Mouse (Mus musculus) thymus, adult 18-20 months (tissue): ENCODE measurements around the gene Btd.

Experiments
- DNase-seq, 2 experiments: peaks; one replicate each; pipeline ENCODE4 v3.0.0; 2022; ENCODE audit warnings: mixed read lengths in 2 of 2

Btd gene

DNA sequence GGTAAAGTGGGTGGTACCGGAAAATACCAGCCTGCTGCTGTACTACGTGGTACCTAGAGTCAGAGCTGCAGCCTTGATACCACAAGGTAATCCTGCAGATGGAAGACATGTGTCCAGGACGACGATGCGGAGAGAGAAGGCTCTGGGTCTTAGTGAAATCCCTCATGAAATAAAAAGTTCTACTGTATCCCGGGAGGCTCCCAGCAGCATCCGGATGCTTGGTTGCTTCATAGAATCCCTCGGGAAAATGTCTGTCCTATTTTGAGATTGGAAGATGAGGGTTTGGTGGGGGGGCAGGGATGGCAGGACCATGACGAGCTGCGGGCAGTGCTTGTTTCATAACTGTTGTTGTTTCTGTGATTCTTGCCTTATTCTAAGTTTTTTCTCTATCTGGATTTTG is 7.2 kb downstream of the Btd start:
- DNase-seq: no peak

DNA sequence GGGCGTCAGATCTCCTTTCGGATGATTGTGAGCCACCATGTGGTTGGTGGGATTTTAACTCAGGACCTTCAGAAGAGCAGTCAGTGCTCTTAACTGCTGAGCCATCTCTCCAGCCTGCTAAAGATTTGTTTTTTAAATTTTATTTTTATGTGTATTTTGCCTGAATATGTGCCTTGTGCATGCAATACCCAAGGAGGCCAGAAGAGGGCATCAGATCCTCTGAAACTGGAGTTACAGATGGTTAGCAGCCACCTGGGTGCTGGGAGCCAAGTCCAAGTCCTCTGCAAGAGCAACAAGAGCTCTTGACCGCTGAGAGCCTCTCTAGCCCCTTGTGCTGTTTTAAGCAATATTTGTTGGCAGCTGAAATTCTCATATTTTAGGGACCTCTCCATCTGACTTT is 9.5 kb downstream of the Btd start:
- DNase-seq: no peak

DNA sequence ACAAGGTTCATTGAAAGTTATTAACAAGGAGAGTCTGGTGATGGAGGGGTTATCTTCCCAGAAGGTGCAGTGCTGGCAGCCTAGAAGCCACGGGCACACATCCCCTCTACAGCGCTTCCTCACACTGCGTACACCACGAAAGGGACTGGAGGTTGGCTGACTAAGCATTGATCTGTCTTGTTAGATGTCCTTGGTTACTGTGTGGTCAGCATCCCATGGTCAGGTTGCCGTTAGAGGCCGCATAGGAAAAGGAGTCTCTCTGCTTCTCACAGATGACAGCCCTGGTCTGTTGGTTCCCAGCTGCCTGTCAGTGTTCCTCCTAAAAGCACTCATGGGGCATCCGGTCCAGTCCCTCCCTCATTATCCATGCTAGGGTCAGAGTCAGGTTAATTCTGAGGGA is 10.4 kb downstream of the Btd start:
- no peak for DNase-seq

DNA sequence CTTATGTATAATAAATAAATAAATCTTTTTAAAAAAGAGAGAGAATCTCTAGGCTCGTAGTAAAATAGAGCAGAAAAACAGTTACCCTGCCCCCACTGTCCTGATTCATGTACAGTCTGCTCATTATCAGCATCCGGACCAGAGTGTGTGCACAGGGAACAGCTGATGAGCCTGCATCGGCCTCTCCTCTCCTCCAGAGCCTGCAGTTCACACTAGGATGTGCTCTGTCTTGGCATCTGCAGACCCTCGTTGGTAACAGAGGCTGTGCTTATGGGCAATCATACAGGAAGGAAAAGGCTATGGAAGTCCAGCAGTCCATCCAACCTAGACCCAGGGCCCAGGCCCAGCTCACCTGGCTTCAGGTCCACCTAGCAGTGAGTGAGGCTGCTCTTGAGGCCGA is 11.3 kb downstream of the Btd start:
- no peak for DNase-seq

DNA sequence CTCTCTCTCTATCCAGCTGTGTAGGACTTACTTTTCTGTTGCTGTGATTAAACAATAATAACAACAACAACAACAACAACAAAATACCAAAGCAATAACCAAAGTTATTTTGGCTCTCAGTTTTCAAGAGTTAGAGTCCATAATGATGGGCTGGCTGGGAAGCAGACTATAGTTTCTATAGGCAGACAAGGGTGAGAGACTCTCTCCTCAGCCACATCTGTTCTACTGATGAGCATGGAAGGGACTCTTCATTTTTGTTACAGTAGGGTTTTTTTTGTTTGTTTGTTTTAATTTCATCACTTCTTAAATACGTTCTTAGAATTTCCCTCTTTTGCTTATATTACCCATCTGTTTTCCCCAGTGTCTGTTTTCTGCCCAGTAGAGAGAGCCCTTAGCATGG is 11.8 kb downstream of the Btd start:
- DNase-seq: no peak

DNA sequence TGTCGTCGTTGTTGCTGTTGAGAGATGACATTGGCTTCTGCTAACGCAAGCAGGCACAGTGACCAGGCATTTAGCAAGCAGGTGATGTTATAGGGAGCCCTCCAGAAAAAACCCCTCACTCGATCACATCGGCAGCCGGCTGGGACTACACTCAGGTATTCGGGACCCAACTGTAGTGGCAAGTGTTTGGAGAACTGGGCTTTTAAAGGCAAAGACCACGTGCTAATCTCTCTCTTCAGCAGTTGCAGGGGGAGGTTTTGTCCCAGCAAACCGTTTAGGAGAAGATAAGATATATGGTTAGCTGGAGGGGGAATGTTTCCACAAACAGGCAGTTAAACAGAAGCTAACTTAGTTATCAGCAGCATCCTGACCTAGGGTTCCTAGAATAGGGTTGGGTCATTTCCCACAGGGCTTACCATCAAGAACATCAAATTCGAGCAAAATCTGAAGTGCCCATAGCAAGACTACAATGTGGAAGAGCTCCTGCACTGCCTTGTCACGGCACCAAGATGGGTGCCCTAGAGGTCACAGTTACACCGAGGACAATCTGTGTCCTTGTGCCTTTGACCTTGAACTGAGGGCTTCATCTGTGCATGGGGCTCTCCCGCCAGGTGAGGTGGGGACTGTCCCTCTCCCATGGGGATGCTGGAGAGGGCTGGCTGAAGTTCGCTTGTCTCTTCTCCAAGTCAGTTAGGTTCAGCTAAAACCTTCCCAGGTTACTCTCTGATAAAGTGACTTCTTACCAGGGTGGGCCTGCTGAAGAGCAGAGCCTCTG is 12.5 kb downstream of the Btd start:
- no peak for DNase-seq

DNA sequence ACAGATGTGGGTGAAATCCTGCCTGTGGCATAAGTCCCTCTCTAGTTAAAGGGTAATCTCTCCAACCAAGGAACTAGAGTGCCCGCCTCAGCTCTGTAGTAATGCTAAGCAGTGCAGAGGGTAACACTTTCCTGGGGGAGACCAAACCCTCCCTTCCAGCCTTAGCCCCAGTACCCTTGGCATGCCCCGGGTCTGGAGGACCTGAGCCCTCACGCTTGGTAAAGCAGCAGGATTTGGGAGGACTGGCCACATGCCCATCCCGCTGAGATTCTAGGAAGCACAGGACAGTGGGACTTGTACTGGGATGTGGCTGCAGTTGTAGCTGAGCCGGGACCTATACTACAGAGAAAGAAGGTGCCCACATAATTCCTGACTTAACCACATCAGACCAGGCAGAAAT is 14.0 kb downstream of the Btd start:
- no peak for DNase-seq

DNA sequence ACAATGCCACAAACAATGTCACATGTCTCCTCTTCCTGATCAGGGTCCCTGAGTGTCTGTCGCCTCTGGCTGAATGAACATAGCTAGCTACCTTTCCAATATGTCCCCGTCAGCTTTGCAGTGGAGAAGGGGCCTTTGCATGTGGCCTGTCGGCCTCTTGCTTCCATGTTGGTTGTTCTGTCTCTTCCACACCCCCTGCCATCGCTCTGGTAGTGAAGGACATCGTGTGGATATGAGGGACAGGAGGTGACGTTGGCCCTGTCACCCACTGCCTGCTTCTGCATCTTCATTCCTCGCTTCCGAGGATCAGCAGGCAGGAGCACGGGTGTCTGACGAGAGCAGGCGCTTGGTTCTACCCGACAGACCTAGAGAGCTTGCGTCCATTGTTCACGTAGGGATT is 14.6 kb downstream of the Btd start:
- no peak for DNase-seq

DNA sequence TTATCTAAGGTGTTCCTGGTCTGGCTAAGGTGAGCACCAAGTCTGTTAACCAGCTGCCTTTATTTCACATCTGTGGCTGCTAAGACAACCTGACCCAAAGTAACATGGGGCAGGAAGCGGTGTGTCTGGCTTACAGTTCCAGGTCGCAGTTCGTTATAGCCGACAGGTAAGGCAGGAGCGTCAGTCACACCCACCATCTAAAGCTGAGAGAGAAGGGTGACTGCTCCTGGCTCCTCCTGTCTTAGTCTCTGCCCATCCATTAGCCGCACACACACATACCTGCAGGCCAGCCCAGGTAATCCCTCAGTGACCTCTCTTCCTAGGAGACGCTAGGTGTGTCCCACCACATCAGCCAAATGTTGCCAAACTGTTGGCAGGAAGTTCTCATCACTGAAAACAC is 15.6 kb downstream of the Btd start:
- no peak for DNase-seq

DNA sequence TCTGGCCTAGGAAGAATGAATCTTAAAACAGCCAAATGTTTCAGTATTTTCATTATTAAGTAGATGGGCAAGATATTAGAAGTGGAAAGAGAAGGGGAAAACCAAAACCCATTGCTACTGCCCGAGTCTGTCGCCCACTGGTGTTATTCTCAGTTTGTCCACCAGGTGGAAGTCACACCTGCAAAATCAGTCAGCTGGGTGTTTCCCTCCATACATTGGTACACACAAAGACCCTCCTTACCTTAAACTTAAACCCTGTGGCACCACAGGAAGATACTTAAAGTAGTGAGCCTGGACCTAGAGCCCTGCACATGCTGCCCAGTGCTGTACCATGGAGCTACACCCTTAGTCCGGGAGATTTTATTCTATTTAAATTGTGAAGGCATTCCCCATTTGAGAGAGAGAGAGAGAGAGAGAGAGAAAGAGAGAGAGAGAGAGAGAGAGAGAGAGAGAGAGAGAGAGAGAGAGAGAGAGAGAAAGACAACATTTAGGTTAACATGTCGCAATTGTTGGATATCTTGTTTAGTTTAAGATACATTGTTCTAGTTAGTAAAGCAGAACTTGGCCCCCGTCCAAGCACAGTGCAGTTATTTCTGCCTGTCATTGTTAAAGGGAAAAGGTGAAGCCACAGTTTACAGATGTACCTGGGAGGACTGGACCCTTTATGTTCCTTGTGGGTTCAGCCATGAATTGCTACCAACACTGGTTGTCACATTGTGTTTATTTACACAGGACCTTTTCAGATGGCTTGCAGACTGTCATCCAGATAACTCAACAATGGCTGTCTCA is 16.2 kb downstream of the Btd start:
- DNase-seq: peak in 1 of 2 experiments; percentile 60

DNA sequence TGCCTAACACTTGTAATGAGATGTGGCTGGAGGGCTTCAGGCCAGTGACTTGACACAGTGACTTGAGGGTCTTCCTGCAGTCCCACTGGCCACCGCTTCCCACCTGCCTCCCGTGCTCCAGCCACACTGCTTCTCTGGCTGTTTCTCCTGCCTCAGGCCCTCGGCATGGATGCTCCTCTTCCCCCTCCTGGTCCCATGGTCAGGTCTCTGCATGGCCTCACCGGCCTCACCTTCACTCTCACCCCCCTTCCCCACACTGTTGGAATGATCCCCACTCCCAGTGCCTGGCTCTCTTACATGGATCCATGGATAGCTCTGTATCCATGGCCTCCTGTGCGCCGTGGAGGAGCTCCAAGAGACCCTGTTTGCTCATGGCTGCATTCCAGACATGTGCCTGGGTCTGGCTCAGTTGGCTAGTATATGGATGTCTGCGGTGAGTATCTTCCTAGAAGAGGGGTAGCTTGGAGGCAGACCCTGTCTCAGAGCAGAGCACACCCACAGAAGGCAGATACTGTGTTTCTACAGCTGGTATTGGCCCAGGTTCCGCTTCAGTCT is 17.4 kb downstream of the Btd start:
- DNase-seq: no peak

DNA sequence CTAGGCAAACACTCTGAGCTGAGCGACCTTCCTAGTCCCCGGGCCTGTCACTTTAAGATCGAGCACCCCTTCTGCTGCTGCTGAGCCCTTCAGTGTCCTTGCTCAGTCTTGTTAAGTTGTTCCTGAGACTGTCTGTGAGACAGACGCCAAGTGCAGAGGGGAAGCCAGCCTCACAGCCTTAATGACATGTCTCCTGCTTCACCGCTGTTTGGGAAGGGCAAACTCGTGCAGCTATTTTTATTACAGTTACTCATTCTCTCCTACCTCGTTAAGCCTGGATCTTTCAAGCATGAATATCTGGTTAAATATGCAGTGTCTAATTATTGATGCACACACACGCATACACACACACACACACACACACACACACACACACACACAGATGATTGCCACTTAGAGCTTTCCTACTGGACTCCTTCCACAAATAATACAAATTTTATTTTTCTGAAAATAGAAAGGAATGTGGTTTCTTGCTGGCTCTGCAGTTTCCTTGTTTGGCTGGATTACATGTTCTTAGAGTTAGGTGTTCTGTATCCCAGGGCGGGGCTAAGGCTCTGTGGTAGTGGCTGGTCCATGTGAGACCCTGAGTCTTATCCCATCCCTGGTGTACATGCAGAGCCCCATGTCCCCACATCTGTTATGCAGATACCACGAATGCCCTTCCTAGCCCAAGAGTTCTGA is 18.8 kb downstream of the Btd start:
- DNase-seq: no peak

DNA sequence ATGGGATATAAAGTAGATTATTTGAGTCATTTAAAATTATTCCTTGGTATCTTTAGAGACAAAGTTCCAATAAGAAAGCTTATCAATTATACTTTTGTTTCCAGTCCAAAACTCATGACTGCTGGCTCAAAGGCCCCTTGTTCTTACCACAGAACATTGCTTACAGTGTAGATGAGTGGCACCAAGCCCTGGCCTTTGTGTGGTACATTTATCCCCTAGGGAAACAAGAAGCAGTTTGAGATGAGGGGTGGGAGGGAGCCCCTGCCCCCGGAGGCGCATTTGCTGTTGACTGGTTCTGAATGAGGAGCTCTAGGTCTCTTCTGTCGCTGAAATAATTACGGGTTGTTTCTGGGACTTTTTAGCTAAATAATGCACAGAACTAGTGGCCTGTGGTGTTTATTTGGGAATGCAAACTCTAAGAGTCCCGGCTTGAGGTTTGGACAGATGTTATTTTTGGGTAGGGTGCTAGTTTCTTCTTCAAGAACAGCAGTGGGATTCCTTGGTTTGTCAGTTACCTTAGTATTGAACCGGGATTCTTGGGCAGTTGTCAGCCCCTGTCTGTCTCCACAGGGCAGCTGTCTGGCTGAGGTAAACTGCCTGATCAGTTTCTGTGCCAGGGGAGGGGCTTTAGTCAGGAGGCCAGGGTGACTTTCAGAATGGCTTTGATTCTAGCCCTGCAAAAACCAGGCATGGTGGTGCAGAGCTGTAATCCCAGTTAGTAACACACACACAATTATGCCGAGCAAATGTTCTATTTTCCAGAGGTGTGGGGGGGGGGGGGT is 19.7 kb downstream of the Btd start:
- no peak for DNase-seq

DNA sequence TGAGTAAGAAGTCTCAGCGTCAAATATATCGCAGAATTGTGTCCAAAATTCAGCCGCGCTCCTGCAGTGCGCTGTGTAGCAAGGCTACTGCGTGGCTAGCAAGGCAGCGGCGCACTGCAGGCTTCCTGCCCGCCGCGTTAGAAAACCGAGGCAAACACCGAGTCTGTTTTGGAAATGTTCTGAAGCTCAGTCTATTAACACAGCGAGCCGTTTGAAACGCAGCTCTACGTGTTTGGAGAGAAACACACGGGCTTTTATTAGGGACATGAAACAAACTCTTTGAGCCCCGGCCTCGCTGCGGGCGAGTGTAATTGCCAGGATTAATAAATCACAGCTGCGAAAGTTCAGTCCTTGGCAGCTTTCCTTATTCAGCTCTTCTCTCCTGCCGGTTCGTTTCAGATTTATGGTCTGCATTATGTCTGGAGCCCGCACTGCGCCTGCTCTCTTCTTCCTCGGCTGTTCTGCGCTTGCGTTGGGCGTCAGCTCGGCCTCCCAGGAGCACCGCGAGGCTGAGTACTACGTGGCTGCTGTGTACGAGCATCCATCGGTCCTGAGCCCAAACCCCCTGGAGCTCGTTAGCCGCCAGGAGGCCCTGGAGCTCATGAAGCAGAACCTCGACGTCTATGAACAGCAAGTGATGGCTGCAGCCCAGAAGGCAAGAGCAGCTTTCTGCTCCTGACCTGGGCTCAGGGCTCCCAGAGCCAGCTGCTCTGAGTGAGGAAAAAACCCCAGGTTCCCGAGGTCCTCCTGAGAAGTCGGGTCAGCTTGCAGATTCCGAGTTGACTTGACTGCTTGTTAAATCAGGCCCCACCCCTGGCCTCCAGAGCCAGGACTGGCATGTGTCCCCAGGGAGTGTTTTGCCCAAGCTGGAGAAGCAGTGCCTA is 21.1 kb downstream of the Btd start:
- DNase-seq: peak; percentile 50 to 62

DNA sequence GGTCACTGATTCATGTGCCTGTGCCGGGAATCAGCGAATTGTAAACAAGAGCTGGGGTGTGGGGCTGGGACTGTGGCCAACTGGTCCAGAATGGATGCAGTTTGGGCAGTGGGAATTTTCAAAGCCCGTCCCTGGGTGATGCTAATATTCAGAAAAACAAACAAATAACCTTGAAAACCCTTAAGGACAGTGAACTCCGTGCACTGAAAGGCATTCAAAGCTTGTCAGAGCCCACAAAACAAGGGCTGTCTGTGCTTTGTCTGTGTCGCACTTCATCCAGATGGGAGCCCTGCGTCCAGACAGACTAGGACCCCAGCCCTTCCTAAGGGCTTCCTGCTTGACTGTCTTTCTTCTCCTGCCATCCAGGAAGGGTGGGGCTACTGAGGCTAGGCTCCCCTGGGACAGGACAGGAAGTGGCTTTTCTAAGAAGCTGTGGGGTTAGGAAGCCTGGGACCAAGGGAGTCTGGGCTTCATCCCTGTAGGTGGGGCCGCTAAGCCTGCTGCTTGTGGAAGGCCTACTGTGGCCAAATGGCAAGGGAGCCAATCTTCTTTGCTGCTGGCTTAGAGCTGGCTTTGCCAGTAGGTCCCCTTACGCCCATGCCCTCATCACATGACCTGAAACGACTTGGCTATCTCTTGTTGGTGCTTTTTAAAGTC is 21.9 kb downstream of the Btd start:
- DNase-seq: no peak

DNA sequence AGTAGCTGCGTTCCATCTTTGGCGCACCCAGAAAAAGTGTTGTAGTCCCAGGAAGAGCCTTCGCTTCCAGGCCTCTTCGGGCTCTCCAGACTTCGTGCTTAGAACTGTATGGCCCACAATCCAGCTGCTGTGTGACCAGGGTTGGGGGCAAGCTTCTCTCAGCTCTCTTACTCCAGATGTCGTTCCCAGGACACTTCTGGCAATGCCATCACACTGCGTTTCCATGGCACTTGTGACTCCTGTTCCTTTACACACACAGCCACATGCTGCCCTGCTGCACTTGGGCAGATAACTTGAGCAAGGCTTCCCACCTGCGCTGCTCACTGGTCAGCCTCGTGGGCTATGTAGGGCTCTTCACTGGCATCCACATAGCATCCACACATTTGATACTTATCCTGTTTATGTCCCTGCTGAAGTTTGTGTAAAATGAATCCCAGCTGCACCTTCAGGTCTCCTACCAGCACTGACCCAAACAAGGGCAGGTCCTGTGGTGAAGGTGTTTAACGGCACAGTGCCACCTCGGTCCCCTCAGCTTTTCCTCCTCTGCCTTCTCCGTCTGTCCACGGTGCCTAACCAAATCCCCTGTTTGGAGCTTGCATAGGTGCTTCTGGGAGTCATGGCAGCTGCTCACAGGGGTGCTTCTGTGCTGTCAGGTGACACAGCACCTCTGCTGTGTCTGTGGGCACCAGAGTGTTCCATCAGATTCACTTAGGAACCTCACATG is 22.7 kb downstream of the Btd start:
- DNase-seq: no peak

DNA sequence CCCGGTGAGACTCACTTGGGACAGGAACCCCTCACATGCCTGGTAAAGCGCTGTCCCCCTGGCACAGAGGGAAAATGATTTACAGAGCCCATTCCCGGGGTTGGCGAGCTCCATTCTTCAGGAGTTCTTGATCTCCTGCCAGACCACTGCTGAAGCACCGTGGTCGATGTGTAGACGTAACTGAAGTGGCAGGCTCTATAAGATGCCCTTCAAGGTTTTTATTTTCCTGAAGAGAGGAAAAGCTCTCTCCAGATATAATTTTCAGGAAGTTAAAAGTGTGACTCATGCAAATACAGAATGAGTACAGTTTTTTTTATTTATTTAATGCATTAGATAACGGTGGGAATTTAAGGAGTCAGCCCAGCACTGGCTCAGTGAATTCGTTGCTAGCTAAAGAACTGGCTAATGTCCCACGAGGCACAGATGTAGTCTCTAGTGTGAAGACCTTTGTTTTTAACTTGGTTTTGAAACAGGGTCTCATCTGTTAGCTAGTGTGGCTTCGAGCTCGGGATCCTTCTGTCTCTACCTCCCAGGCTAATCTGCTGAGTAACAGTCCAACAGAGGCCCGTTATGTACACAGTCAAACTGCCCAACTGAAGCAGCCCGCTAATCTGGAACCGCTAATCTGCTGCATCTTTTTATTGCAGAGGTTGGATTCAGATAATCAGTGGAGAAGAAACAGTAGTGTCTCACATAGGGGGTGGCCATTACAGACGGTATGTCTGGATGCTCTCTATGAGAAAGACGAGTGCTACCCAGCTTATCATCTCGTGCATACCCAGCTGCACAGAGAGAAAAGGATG is 23.5 kb downstream of the Btd start:
- no peak for DNase-seq

DNA sequence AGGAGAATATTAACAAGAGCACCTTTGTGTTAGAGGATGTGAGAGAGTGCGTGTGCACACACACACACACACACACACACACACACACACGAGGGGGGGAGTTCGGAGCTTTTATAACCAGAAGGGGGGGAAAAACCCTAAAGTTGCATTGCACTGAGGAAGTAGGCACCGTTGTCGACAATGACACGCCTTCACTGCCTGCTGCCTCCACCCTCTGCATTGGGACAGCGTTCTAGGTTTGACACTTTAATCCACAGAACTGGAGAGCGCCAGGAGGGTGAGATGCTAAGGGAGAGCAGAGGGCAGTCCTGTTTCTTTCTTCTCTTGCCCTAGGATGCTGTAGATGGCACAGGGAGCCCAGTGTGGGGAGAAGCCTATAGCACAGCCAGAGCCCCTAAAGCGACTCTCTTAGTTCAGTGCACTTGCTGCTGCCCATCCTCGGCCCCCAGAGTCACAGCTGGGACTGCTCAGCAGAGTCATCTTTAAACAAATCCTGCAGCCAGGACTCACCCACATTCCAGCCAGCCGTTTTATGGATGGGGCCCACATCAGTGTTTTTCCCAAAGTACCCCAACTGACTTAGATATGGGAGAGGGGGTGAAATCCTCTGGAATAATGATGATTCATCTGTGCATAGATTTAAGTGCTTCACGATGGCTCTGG is 24.2 kb downstream of the Btd start:
- no peak for DNase-seq

DNA sequence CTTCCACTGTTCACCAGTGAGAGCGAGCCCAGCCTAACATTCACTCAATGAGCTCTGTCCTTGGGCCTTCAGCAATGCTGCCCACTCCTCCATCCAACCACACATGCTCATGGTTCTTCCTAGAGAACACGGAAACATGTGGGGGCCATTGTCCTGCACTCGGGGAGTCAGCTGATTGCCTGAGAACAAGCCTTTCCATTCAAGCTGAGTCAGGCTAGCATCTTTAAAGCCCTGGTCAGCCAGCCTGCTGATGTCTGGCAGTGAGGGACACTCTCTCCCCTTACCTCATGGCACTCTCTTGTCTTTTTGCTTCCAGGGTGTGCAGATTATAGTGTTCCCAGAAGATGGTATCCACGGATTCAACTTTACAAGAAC is 24.7 kb downstream of the Btd start:
- DNase-seq: no peak
